Mouse (Mus musculus) bone marrow macrophage, adult 2 months (primary cell): ENCODE measurements around the gene Nos1. TPM values are rescaled to one million over a fixed set of nuclear protein-coding genes. Genes with fewer than 3 reads are reported as not detected.

Experiments
- H3K27ac ChIP-seq: 2 replicates; pipeline ENCODE4 v1.5.1; 2012; ENCODE audit warnings: low read depth, low read length; ENCODE audit not compliant: insufficient read depth
- H3K4me1 ChIP-seq: 2 replicates; pipeline ENCODE4 v1.6.1; 2012; ENCODE audit warnings: low read length; ENCODE audit not compliant: control insufficient read depth, insufficient read depth
- H3K4me3 ChIP-seq: 2 replicates; pipeline ENCODE4 v1.5.1; 2012; ENCODE audit warnings: mild to moderate bottlenecking, low read length, moderate library complexity; ENCODE audit not compliant: insufficient read depth
- CTCF ChIP-seq: IDR thresholded peaks from 2 replicates; pipeline ENCODE4 v1.5.1; 2012; ENCODE audit warnings: low read depth, mild to moderate bottlenecking, low read length, moderate library complexity
- POLR2A ChIP-seq: IDR thresholded peaks from 2 replicates; pipeline ENCODE4 v1.6.1; 2012; ENCODE audit warnings: mild to moderate bottlenecking, low read depth, low read length, borderline replicate concordance
- polyA plus RNA-seq: library from polyadenylated mRNA; stranded (reverse); fragments of >200 nt; gene quantifications from 2 replicates; pipeline ENCODE4 v1.2.4, GENCODE M21; 2012; ENCODE audit not compliant: missing spikeins, insufficient read depth, insufficient read length

Gene Nos1
- polyA plus RNA-seq, 1 experiment = 0.05 TPM

DNA sequence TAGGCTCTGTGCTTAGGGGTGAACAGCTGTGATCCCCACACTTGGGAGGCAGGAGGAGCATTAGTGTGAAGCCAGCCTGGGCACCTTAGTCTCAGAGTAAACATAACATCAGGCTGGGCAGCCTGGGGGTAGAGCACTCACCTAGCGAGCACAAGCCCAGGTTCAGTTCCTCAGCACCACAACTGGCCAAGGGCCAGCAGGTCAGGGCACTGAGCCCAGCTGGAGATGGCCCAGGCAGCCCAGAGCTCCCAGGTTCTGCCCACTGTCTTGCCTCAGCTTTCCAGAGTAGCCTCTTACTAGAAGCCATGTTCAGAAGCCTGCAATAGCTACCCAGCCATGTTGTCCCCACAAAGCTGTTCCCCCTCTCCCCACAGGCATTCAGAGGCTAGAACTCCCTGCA is 224.9 kb downstream of the Nos1 start:
- H3K4me3 ChIP-seq = no peak overlapping the region
- H3K4me1 ChIP-seq = no peaks in the 10 kb centered on the region
- TF ChIP-seq CTCF = no peak
- TF ChIP-seq POLR2A = no peak
- no peak overlapping the region for H3K27ac ChIP-seq

DNA sequence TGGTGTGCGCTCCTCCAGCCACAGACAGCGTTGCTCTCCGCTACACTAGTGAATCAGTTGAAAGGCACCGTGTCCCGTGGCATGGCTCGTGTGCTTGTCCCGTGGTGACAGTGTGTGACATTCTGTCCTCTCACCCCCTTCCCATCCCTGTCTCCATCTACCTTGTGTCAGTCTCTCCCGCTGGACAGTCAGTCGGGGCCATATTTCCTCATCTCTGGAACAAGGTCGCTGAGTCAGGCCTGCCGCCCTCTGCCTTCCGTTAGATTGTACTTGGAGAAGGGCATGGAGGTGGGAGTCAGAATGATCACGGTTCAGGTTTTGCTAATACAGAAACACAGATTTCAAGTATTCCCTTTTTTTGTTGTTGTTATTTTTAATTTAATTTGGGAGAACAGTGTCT is 227.5 kb downstream of the Nos1 start:
- Histone ChIP-seq H3K4me1 (no peaks in the 10 kb centered on the region), H3K4me3 (no peak overlapping the region), H3K27ac (no peak overlapping the region)
- TF ChIP-seq POLR2A = no peak
- TF ChIP-seq CTCF = no peak

Other genes starting within 250 kb of the Nos1 start
- 17.2 and 17.4 TPM in 2 replicates for gene Fbxo21, start 195.7 kb downstream of the Nos1 start, polyA plus RNA-seq
- not detected in 2 replicates for gene Tesc, start 246.7 kb downstream of the Nos1 start, polyA plus RNA-seq